Mouse (Mus musculus): ENCODE results near the gene Plekhh1.

DNA sequence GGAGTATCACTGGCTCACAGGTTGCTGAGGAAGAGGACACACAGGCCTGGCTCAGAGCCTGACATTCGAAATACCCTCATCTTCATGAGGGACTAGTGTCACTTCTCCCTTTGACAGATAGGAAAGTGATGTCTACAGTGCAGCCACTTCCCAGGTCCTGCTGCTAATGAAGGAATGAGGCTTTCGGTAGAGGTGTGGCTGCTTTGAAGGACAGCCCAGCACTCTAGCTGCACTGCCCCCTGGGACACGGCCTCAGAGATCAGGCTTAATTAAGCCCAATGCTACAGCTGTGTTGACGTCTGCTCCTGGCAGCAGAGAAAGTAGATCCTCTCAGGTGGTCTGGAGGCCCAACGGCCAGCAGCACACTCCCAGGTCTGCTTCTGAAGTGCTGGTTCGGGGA is 30.6 kb downstream of the Plekhh1 start:
- TF ChIP-seq MAFK (IDR thresholded peaks at IDR 0.05; ENCODE audit: insufficient read depth, low read depth, low read length): no peak
- no peak for TF ChIP-seq ZNF384 (IDR thresholded peaks at IDR 0.05; ENCODE audit: low read depth, low read length)
- no peak for TF ChIP-seq CHD2 (IDR thresholded peaks at IDR 0.05; ENCODE audit: low read depth, low read length)
